Mouse (Mus musculus) kidney, embryonic 15.5 days (tissue): Measurements from ENCODE around the gene Pxk. TPM values are rescaled to one million over a fixed set of nuclear protein-coding genes. Genes with fewer than 3 reads are reported as not detected.

ENCODE experiments used
- ATAC-seq: fragments of 200-750 bp; cut with Nextera tagmentation; replicated peaks from 2 replicates; pipeline ENCODE4 v1.8.0; 2017; ENCODE audit warnings: moderate TSS enrichment; ENCODE audit not compliant: low FRiP score
- H3K27ac ChIP-seq: fragments of 300-500 bp; sonication (generic); 2 replicates; pipeline ENCODE4 v1.5.1; 2015; ENCODE audit warnings: mild to moderate bottlenecking, inconsistent platforms
- H3K27me3 ChIP-seq: fragments of 300-500 bp; sonication (generic); 2 replicates; pipeline ENCODE4 v1.6.1; 2015; ENCODE audit warnings: inconsistent platforms
- H3K36me3 ChIP-seq: fragments of 300-500 bp; sonication (generic); 2 replicates; pipeline ENCODE4 v1.6.1; 2015; ENCODE audit warnings: inconsistent platforms
- H3K4me1 ChIP-seq: fragments of 300-500 bp; sonication (generic); 2 replicates; pipeline ENCODE4 v1.6.1; 2015; ENCODE audit warnings: inconsistent platforms
- H3K4me2 ChIP-seq: fragments of 300-500 bp; sonication (generic); 2 replicates; pipeline ENCODE4 v1.6.1; 2015; ENCODE audit warnings: moderate library complexity, mild to moderate bottlenecking, inconsistent platforms
- H3K4me3 ChIP-seq: fragments of 300-500 bp; sonication (generic); replicated peaks from 2 replicates; pipeline ENCODE4 v1.5.1; 2015; ENCODE audit warnings: mild to moderate bottlenecking, inconsistent platforms
- H3K9ac ChIP-seq: fragments of 300-500 bp; sonication (generic); 2 replicates; pipeline ENCODE4 v1.6.1; 2015; ENCODE audit warnings: mild to moderate bottlenecking, inconsistent platforms
- H3K9me3 ChIP-seq: fragments of 300-500 bp; sonication (generic); replicated peaks from 2 replicates; pipeline ENCODE4 v1.6.1; 2016; ENCODE audit warnings: inconsistent platforms
- WGBS: fragments of 180-500 bp; shearing (Covaris S2); methylation state at CpG from one replicate; pipeline ENCODE4 v1.1.7; 2015; ENCODE audit warnings: mixed read lengths; 5-methylcytosine and 5-hydroxymethylcytosine counted together
- polyA plus RNA-seq: library from polyadenylated mRNA; unstranded; fragments of >200 nt; fragmentation: Nextera tagmentation; extraction: Ambion mirVana; gene quantifications from 2 replicates; pipeline ENCODE4 v1.2.1, GENCODE M21; 2015

Pxk gene
- polyA plus RNA-seq, 1 experiment from 2014 or later = 35.1 TPM

DNA sequence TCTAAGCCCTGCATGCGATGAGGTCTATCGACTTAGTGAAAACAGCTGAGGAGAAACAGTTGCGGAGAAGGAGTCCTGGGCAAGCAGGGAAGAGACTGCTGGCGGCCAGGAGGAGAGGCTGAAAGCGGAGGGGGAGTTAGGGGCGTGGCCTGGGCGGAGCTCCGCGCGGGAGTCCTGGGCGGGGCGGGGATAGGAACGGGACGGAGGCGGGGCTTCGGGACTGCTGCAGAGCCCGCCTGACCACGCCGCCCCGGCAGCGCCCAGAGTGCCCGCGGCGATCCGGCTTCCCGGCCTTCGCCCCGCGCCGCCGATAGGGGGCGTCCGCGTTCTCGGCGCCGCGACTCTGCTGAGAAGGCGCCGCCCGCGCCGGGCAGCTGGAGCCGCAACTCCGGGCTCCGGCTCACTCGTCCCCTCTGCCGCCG is 115.8 kb downstream of the Pxk start, which contains the start of gene Kctd6:
Kctd6 (plus strand) TSS at position 338 of the 422 bp plus-strand sequence.
- Histone ChIP-seq H3K4me1 (peaks cover 25% of the 10 kb centered on the region), H3K9ac (peak within 1 kb of the TSS; percentile 91), H3K27ac (peak within 1 kb of the TSS; percentile 92), H3K4me3 (peak within 1 kb of the TSS; percentile 79), H3K9me3 (no peaks in the 10 kb centered on the region), H3K27me3 (no peaks in the 10 kb centered on the region), H3K36me3 (no peaks in the 10 kb centered on the region), H3K4me2 (peak within 1 kb of the TSS; percentile 82)
- under 1% methylated on average over 30 of the region's 49 CpGs for WGBS
- peak; percentile 97 for ATAC-seq

Other genes with a start within 250 kb of the Pxk start
- gene Gm45521, start 140.9 kb upstream of the Pxk start, polyA plus RNA-seq = not detected in 2 replicates
- gene Dnase1l3, start 103.6 kb upstream of the Pxk start, polyA plus RNA-seq = 0.29 and 0.30 TPM in 2 replicates
- 24.7 and 26.6 TPM in 2 replicates for gene Abhd6, start 95.3 kb upstream of the Pxk start, polyA plus RNA-seq
- 53.0 and 55.5 TPM in 2 replicates for gene Rpp14, start 17.8 kb upstream of the Pxk start, polyA plus RNA-seq
- 235 and 241 TPM in 2 replicates for gene Pdhb, start 74.8 kb downstream of the Pxk start, polyA plus RNA-seq
- gene Kctd6, start 115.9 kb downstream of the Pxk start, polyA plus RNA-seq = 9.0 and 9.3 TPM in 2 replicates
- gene Acox2, start 161.1 kb downstream of the Pxk start, polyA plus RNA-seq = 0.94 and 1.1 TPM in 2 replicates
- gene Fam107a, start 219.8 kb downstream of the Pxk start, polyA plus RNA-seq = 5.7 and 6.0 TPM in 2 replicates